Mouse (Mus musculus) testis, postnatal 10 days (tissue): ENCODE results near the gene Psmb1.
"Not testable (repeated sequence)": the region's sequence is repeated elsewhere in the genome, so short reads cannot be mapped to it uniquely, and the experiment has no call there.

ENCODE experiments used
- DNase-seq: peaks from one replicate; pipeline ENCODE4 v3.0.0; 2021; ENCODE audit warnings: low spot score

Gene Psmb1

GRCm38 (mm10) chr17:15499656-15500394, at the start of gene Psmb1, which contains the start of gene Tbp:
Gene Psmb1, minus strand, starts transcription at chr17:15499751.
Gene Tbp, plus strand, starts transcription at chr17:15499888.
- DNase-seq, result peak; percentile 96

- DNase-seq, result no peak
Observed at GRCm38 (mm10) chr17:15546440-15546839, 46.9 kb upstream of the Psmb1 start.

- not testable (repeated sequence) for DNase-seq
Observed at GRCm38 (mm10) chr17:15543868-15544267, 44.3 kb upstream of the Psmb1 start.

- DNase-seq, result no peak
Observed at GRCm38 (mm10) chr17:15540309-15540708, 40.8 kb upstream of the Psmb1 start.

- DNase-seq, result peak; percentile 45
Observed at GRCm38 (mm10) chr17:15536457-15536904, 36.9 kb upstream of the Psmb1 start.

GRCm38 (mm10) chr17:15535943-15536342, 36.4 kb upstream of the Psmb1 start:
- DNase-seq, result no peak

- DNase-seq, result no peak
Observed at GRCm38 (mm10) chr17:15535162-15535800, 35.7 kb upstream of the Psmb1 start.

GRCm38 (mm10) chr17:15530141-15530540, 30.6 kb upstream of the Psmb1 start:
- DNase-seq, result peak; percentile 56

- no peak for DNase-seq
Observed at GRCm38 (mm10) chr17:15528887-15529286, 29.3 kb upstream of the Psmb1 start.

GRCm38 (mm10) chr17:15527811-15528136, 28.2 kb upstream of the Psmb1 start:
- no peak for DNase-seq

- DNase-seq, result peak; percentile 97
Observed at GRCm38 (mm10) chr17:15526986-15527810, 27.6 kb upstream of the Psmb1 start, which contains the start of gene Pdcd2. Gene Pdcd2, minus strand, starts transcription at chr17:15527301.

GRCm38 (mm10) chr17:15526304-15526703, 26.8 kb upstream of the Psmb1 start:
- no peak for DNase-seq

- DNase-seq, result no peak
Observed at GRCm38 (mm10) chr17:15518766-15519165, 19.2 kb upstream of the Psmb1 start.

- no peak for DNase-seq
Observed at GRCm38 (mm10) chr17:15518186-15518585, 18.6 kb upstream of the Psmb1 start.

- no peak for DNase-seq
Observed at GRCm38 (mm10) chr17:15517776-15518175, 18.2 kb upstream of the Psmb1 start.

- no peak for DNase-seq
Observed at GRCm38 (mm10) chr17:15510694-15511093, 11.1 kb upstream of the Psmb1 start.

- DNase-seq, result no peak
Observed at GRCm38 (mm10) chr17:15498753-15499113, 818 bp downstream of the Psmb1 start.

GRCm38 (mm10) chr17:15497882-15498752, 1.4 kb downstream of the Psmb1 start:
- DNase-seq, result peak; percentile 97

- DNase-seq, result no peak
Observed at GRCm38 (mm10) chr17:15490542-15490941, 9.0 kb downstream of the Psmb1 start.

GRCm38 (mm10) chr17:15472671-15473070, 26.9 kb downstream of the Psmb1 start:
- DNase-seq, result no peak

- peak; percentile 85 for DNase-seq
Observed at GRCm38 (mm10) chr17:15467669-15468068, 31.9 kb downstream of the Psmb1 start.
